Mouse (Mus musculus) megakaryocyte, embryonic 14.5 days (primary cell): ENCODE results near the gene 1810024B03Rik.

ENCODE experiments used
- FLI1 ChIP-seq: IDR thresholded peaks from 2 replicates; pipeline ENCODE4 v1.6.1; 2012; ENCODE audit warnings: low read length, inconsistent platforms, mixed read lengths
- GATA1 ChIP-seq: IDR thresholded peaks from 3 replicates; pipeline ENCODE4 v1.6.1; 2012; ENCODE audit warnings: mixed read lengths, low read length, inconsistent platforms, borderline replicate concordance

GRCm38 (mm10) chr2:127142031-127142430 is 66.0 kb downstream of the 1810024B03Rik start:
- TF ChIP-seq GATA1 (no peak), FLI1 (no peak)
